Mouse (Mus musculus) stomach, postnatal 0 days (tissue): Measurements from ENCODE around the gene Manba. TPM values are rescaled to one million over a fixed set of nuclear protein-coding genes. Genes with fewer than 3 reads are reported as not detected.
"Not testable (repeated sequence)": the region's sequence is repeated elsewhere in the genome, so short reads cannot be mapped to it uniquely, and the experiment has no call there.

Experiments
- ATAC-seq: fragments of 200-750 bp; cut with Nextera tagmentation; 2 replicates; pipeline ENCODE4 v1.8.0; 2017; ENCODE audit not compliant: low FRiP score, low TSS enrichment
- DNase-seq: peaks from one replicate; pipeline ENCODE4 v3.0.0-alpha.2; 2016; ENCODE audit warnings: low spot score
- H3K27ac ChIP-seq: fragments of 300-500 bp; sonication (generic); replicated peaks from 2 replicates; pipeline ENCODE4 v1.5.1; 2014; ENCODE audit warnings: mild to moderate bottlenecking, control low read depth
- H3K27me3 ChIP-seq: fragments of 300-500 bp; sonication (generic); 2 replicates; pipeline ENCODE4 v1.6.1; 2014; ENCODE audit warnings: low read length; ENCODE audit not compliant: control insufficient read depth, insufficient read depth
- H3K36me3 ChIP-seq: fragments of 300-500 bp; sonication (generic); 2 replicates; pipeline ENCODE4 v1.6.1; 2014; ENCODE audit warnings: low read length, mixed read lengths; ENCODE audit not compliant: control insufficient read depth, insufficient read depth
- H3K4me1 ChIP-seq: fragments of 300-500 bp; sonication (generic); replicated peaks from 2 replicates; pipeline ENCODE4 v1.6.1; 2014; ENCODE audit warnings: antibody characterized with exemption; ENCODE audit not compliant: control insufficient read depth, insufficient read depth
- H3K4me2 ChIP-seq: fragments of 300-500 bp; sonication (generic); replicated peaks from 2 replicates; pipeline ENCODE4 v1.6.1; 2014; ENCODE audit warnings: low read depth, mild to moderate bottlenecking, control low read depth, moderate library complexity
- H3K4me3 ChIP-seq: fragments of 300-500 bp; sonication (generic); 2 replicates; pipeline ENCODE4 v1.5.1; 2014; ENCODE audit warnings: low read depth, low read length, control low read depth
- H3K9ac ChIP-seq: fragments of 300-500 bp; sonication (generic); 2 replicates; pipeline ENCODE4 v1.6.1; 2014; ENCODE audit warnings: mild to moderate bottlenecking, low read length, control low read depth, mixed read lengths
- H3K9me3 ChIP-seq: fragments of 300-500 bp; sonication (generic); 2 replicates; pipeline ENCODE4 v1.6.1; 2016; ENCODE audit warnings: low read length; ENCODE audit not compliant: control insufficient read depth
- CTCF ChIP-seq: IDR thresholded peaks from 2 replicates; pipeline ENCODE4 v1.5.1; 2016; ENCODE audit warnings: antibody characterized with exemption, low read depth, mild to moderate bottlenecking, moderate library complexity
- EP300 ChIP-seq: optimal IDR thresholded peaks from 2 replicates; pipeline ENCODE3; 2016; ENCODE audit warnings: antibody characterized with exemption
- WGBS: fragments of 180-500 bp; shearing (Covaris S2); extraction: QIAGEN DNeasy Blood & Tissue Kit; methylation state at CpG from one replicate; pipeline ENCODE4 v1.1.7; 2014; 5-methylcytosine and 5-hydroxymethylcytosine counted together
- polyA plus RNA-seq: library from polyadenylated mRNA; unstranded; fragments of >200 nt; fragmentation: Nextera tagmentation; extraction: Ambion mirVana; gene quantifications from 2 replicates; pipeline ENCODE4 v1.2.1, GENCODE M21; 2015

Manba gene
- polyA plus RNA-seq, 1 experiment from 2014 or later = 11.8 TPM

DNA sequence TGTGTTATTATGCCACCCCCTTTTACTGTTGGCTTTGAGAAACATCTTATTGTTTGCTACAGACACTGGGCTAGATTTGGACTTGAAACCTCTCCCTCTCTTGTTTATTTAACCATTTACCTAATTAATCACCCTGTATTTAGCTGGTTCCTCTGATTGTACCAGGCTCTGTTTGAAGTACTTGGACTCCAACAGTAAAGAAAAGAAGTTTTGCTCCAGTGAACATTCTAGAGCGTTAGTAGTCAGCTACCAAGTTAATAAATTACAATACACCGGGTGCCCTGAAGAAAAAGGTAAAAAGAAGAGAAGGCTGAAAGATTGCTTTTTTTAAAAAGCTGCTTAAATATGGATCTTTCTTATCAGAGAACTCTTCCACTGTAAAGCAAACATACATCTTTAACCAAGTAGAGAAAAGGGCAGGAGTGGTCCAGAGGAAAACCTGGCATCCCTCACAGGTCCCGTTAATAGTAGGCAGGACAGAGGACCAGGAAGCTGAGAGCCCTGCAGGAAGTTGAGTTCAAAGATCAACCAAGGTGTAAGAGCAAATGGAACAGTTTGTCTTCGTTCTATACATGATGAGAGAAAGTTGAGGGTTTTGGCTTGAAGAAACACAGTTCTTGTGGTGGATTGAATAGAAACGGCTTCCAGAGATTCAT, 4.6 kb downstream of the Manba start:
- WGBS = 55% methylated on average over 5 of the region's 5 CpGs
- H3K4me1 ChIP-seq = no peaks in the 10 kb centered on the region
- H3K4me3 ChIP-seq = no peak overlapping the region
- TF ChIP-seq CTCF (no peak), EP300 (no peak)
- no peak overlapping the region for H3K27ac ChIP-seq
- DNase-seq (no peak), ATAC-seq (no peak)
- no peaks in the 10 kb centered on the region for H3K36me3 ChIP-seq
- H3K4me2 ChIP-seq = no peak overlapping the region
- H3K9ac ChIP-seq = no peak overlapping the region
- H3K27me3 ChIP-seq = no peaks in the 10 kb centered on the region
- H3K9me3 ChIP-seq = no peaks in the 10 kb centered on the region

DNA sequence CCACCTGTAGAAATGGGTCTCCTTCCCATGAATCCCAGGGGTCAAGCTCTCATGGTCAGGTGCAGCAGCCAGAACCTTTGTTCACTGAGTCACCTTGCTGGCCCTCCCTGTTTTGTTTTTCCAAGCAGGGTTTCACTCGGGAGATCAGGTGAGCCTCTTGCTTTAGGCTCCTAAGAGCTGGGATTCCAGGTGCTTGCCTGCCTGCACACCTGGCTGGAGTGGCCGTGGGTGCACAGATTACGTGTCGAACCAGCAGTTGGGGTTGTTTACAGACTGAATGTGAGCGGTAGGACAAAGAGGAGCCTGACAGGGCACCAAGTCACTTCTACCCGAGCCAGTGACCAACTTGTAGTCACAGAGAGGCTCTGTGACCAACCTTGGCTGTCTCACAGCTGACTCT, 5.7 kb downstream of the Manba start:
- peak; percentile 67 for ATAC-seq

DNA sequence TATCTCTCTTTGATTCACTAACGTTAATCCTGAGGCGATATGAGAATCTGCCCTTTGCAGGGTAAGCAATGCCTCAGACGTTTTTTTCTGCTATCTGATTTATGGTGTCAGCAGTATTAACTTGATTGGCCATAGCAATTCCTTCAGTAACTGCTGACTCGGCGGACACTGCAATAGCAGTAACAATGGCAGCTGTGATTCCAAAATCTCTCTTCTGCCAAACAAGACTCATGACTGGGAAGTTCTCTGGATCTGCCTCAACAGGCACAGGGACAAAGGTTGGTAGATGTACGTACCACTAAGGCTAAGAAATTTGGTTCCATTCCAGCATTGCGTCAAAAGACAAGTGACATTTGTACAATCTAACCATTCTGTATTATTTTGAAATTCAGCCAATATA, 7.9 kb downstream of the Manba start:
- WGBS = 68% methylated on average over 7 of the region's 7 CpGs
- ATAC-seq, H3K4me3 ChIP-seq, H3K9ac ChIP-seq, H3K27ac ChIP-seq, DNase-seq, H3K4me2 ChIP-seq, H3K27me3 ChIP-seq, H3K9me3 ChIP-seq, H3K4me1 ChIP-seq, H3K36me3 ChIP-seq: not testable (repeated sequence)

More for the DNA sequence above, 5.7 kb downstream of the Manba start:
- no peak for TF ChIP-seq CTCF
- TF ChIP-seq EP300 = no peak
- no peaks in the 10 kb centered on the region for H3K4me1 ChIP-seq
- H3K4me2 ChIP-seq = no peak overlapping the region
- WGBS = 79% methylated on average over 6 of the region's 6 CpGs
- H3K9ac ChIP-seq = no peak overlapping the region
- no peaks in the 10 kb centered on the region for H3K9me3 ChIP-seq
- H3K27me3 ChIP-seq = no peaks in the 10 kb centered on the region
- no peaks in the 10 kb centered on the region for H3K36me3 ChIP-seq
- DNase-seq = no peak
- no peak overlapping the region for H3K4me3 ChIP-seq
- H3K27ac ChIP-seq = no peak overlapping the region

DNA sequence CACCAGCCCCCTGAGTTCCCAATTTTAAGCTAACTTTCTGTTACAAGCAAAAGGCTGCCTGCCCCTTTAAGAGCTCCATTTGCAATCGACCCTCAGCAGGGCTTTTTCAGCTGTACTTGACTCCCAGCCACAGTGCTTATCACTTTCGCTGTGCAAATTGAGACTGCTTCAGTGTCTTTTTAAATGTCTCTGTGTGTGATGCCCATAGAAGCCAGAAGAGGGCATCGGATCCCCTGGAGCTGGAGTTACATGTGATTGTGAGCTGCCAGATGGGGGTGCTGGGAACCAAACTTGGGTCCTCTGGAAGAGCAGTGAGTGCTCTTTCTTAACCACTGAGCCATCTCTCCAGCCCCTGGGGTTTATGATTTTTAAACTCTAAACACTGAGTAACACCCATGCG, 12.5 kb downstream of the Manba start:
- H3K36me3 ChIP-seq, H3K4me2 ChIP-seq, H3K4me1 ChIP-seq, H3K27ac ChIP-seq, H3K4me3 ChIP-seq, H3K27me3 ChIP-seq, H3K9ac ChIP-seq, H3K9me3 ChIP-seq, DNase-seq, ATAC-seq: not testable (repeated sequence)
- WGBS = 84% methylated on average over 4 of the region's 4 CpGs
- TF ChIP-seq CTCF = peak; percentile 25; the same call in 1 of the 2 replicates

DNA sequence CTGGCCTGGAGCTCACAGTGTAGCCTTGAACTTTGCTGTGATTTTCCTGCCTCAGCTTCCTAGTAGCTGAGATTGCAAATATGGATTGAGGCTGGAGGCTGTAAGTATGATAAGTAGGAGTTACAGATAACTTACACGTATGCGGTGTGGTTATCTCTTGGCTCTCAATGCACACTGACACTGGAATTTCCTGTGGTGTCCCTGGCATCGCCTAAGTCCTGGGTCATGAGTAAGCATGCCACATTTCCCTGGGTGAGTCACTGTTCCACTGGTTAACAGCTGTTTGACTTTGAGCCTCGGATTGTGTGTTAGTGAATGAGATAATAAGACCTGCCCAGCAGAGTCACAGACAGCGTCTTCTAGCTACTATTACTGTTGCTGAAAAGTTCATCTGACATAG, 13.5 kb downstream of the Manba start:
- H3K9me3 ChIP-seq = no peaks in the 10 kb centered on the region
- ATAC-seq (peak; percentile 93), DNase-seq (peak; percentile 45)
- no peak for TF ChIP-seq CTCF
- no peak overlapping the region for H3K4me3 ChIP-seq
- H3K4me2 ChIP-seq = no peak overlapping the region
- H3K36me3 ChIP-seq = no peaks in the 10 kb centered on the region
- H3K27ac ChIP-seq = no peak overlapping the region
- 56% methylated on average over 5 of the region's 5 CpGs for WGBS
- no peak overlapping the region for H3K9ac ChIP-seq
- H3K4me1 ChIP-seq = no peaks in the 10 kb centered on the region
- H3K27me3 ChIP-seq = no peaks in the 10 kb centered on the region

DNA sequence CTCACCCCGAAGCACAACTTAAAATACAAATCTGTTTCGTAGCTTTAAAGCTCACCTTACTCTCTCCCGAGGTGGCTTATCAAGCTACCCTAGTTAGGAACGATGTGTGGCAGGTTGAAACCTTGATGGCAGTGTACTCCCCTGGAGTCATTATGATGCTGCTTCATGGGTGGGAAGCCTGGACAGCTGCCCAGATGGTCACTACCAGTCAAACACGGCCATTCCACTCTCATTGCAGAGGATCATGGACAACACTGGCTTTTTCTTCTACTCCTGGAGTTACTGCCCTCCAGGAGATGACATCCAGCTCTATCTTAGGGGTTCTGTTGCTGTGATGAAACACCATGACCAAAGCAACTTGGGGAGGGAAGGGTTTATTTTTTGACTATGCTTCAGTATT, 17.7 kb downstream of the Manba start:
- Histone ChIP-seq H3K9ac (no peak overlapping the region), H3K4me3 (no peak overlapping the region), H3K9me3 (no peaks in the 10 kb centered on the region), H3K27me3 (no peaks in the 10 kb centered on the region), H3K27ac (no peak overlapping the region), H3K4me1 (no peaks in the 10 kb centered on the region), H3K36me3 (no peaks in the 10 kb centered on the region), H3K4me2 (no peak overlapping the region)
- 59% methylated on average over 5 of the region's 5 CpGs for WGBS
- DNase-seq = no peak
- TF ChIP-seq EP300 = no peak
- TF ChIP-seq CTCF = no peak
- no peak for ATAC-seq
